Mouse (Mus musculus) layer of hippocampus, adult 9-11 months (tissue): ENCODE measurements around the gene Kiz.

Experiments
- DNase-seq: peaks from one replicate; pipeline ENCODE4 v3.0.0; 2022

Gene Kiz

DNA sequence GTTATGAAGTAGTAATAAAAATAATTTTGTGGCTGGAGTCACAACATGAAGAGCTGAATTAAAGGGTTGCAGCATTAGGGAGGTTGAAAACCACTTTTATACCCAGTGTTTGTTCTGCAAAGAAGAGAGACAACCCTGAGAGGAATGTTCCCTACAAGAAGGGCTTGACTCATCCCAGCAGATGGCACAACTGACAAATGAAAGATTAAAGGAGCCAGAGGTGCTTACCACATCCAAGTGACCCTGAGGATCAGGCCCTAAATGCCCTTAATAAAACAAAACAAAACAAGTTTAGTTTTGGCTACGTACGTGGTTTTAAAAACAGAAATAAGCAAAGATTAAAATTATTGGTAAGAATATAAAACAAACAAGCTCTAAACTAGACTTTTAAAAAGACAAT, 129.2 kb downstream of the Kiz start:
- no peak for DNase-seq

DNA sequence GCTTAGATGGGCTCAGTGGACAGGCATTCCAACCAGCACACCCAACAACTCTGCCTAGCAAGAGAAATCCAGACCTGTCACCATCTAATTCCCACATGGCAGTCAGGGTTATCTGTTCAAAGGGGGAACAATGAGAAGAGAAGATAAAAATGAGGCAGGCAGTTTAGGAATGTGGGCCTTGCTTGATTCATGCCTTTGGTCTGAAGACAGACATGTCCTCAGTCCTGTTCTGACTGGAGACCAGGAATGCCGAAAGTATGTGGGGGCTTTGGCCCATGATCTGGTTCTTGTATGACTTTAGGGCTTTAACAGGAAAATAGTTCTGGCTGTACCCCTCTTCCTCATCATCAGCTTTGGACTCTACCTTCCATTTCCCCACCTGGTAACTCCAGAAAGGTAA, 130.1 kb downstream of the Kiz start:
- no peak for DNase-seq

DNA sequence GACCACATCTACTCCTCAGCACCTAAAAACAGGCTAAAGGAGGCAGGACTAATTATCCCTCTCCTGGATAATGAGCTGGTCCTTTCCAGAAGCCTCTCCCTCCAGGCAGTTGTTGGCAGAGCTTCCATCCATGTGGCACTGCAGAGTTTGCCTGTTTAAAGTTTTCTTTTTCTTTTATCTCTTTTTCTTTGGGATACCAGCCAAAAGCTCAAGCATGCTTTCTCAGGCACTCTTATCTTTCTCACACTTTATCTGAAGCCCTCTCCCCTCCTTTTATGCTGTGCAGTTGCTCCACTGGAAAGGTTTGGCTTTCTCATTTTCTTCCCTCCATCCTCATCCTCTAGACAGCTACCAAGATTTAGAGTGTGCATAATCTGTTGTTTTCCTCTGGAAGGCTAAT, 130.8 kb downstream of the Kiz start:
- DNase-seq: no peak

DNA sequence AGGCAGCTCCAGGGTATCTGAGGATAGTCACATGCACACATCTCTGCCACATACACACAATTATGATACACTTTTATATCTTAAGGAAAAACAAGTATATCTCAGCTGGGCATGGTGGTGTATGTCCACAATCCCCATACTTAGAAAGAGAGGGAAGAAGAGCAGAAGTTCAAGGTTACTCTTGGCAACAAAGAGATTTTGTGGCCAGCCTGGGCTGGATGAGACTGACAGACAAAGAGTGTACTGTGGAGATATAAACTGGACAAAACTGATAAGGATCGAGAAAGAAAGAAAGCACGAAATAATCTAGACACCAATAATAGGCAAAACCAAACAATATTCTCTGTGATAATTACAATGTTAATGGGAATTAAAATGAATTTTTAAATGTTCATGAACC, 151.6 kb downstream of the Kiz start:
- DNase-seq: no peak

DNA sequence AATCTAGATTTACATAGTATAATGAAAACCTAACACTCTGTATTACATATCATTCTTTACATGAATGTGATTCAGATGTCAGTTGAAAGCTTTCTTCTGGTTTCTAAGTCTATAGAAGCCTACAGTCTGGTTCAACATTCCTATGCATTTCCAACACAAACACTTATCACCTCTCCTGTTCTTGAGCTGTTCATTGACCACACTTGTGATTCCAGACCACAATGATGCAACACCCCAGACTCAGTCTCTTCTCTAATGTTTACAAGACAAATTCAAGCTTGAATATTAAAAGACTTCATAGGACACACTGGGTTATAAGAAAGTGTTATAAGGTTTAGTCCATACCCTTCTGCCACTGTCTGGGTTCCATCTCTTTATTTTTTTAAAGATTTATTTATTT, 153.4 kb downstream of the Kiz start:
- DNase-seq: no peak

DNA sequence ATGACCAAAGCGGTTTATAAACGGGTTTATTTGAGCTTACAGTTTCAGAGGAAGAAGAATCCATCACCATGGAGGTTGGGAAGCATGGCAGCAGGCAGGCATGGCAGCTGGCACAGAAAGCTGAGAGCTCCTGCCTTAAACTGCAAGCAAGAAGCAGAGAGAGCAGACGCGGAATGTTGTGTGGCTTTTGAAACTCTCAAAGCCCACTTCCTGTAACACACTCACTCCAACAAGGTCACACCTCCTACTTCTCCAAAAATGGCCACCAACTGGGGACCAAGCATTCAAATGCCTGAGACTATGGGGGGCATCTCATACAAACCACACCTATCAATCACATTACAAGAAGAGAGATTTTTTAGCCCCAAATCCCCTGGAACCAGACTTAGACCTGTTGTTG, 154.5 kb downstream of the Kiz start:
- DNase-seq: no peak

DNA sequence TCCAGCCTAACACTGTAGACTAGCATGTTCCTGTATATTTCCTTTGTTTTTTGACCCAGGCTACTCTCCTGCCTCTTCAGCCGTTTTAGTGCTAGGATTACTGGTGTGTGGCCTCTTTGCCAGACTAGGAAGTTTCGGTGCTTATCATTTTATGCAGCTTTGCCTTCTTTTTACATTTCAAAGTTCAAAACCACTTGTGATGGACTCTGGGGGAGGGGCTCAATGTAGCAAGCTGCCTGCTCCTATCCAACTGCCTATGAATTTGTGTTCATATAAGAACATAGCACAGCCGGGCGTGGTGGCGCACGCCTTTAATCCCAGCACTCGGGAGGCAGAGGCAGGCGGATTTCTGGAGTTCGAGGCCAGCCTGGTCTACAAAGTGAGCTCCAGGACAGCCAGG, 155.3 kb downstream of the Kiz start:
- DNase-seq: no peak

DNA sequence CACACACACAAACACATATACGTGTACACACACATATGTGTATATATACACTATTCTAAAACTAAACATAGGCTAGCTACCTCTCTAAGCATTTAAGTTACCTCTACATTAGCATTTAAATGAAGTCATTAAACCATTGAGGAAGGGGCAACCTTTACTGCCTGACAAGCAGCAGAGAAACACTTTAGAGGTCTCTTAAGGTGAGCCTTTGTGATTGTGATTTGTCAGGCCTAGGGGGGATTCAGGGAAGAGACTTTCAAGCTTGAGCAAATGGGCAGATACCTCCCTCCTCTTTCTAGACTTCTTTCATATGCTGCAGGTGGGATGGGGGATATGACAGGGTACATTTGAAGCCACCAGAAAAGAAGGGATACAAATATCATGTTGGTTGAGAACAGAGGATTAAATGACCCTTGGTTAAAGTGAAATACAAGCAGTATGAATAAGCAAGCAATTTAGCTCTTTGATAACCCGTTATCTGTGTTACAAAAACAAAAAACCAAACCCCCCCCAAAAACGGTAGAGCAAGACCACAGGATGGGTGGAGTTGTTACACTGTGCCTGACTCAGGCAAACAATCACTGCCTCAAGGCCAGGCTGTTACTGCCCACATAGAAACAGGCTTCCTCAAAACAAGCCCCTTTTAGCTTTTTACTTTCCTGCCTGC, 155.9 kb downstream of the Kiz start:
- no peak for DNase-seq

DNA sequence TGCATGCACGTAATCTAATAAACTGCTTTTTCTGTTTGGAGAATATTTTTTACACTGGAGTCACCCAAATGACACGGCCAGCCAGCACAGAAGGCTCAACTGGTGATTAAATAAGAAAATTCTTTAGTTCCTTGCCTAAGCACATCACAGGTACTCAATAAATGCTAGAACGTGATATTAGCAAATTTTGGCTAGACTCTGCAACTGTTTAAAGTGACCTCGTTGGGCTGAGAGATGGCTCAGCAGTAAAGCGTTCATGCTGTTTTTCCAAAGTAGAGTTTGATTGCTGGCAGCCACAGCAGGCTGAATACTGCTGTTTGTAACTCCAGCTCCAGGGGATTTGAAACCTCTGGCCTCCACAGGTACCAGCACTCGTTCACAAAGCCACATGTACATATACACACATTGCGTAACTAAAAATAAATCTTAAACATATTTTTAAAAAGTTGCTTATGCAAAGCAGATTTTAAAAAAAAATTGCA, 156.5 kb downstream of the Kiz start:
- DNase-seq: peak; percentile 5

DNA sequence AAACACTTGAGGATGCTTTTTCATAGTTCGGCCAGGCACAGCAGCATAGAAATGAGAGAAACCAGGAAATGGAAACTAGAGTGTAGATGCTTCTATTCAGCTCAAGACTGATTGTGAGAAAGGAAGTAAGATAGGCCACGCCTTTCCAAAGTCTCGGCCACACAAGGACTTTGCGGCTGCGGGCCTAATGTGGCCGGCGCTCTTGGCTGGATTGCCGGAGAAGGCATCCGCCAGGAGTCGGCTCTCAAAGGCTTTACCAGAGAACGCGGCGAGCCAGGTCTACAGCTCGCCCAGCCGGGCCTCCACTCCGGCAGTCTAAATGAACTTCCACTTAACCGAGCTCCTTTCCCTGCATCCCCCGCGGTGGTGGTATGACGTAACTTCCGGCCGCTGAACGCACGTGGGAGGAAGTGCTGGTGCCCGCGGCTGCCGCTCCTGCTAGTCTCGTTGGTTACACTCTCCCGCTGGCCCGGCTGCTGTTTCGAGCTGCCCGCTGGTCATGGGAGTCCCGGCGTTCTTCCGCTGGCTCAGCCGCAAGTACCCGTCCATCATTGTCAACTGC, 157.0 kb downstream of the Kiz start, which contains the start of gene Xrn2:
TSS of gene Xrn2 (plus strand) at position 374 of the 562 bp plus-strand sequence.
- DNase-seq: peak; percentile 96

DNA sequence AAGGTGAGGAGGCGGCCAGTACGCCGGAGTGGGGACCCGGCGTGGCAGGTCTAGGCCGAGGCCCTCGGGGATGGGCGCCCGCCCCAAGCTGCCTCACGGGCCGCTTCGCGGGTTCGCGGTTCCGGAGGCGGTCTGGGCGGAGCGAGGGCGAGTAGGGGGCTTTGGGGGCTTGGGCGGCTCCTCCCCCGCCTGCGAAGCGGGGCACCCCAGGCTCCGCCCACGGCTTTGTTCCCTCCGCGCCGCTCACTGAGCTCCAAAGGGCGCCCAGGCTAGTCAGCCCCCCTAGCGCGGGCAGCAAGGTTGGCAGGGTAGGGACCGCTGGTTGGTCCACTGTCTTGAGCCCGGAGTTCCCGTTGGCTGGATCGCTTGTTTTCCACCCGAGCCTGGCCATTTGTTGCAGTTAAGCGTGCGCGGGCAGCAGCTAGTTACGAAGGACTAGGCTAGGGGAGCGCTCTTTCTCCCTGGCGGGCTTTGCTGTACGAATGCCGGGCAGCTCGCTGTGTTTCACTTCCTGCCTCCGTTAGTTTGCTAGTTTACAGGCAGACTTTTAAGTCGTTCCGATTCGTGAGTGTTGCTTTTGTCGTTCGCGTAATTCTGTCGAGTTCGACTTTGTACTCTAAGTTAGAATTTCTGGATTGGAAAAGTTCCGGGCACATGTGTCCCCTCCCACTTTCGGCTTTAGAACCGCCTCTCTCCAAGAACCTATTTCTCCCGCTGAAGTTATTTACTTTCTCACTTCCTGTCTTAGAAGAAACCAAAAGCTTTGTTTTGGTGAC, 157.7 kb downstream of the Kiz start:
- peak; percentile 64 for DNase-seq

DNA sequence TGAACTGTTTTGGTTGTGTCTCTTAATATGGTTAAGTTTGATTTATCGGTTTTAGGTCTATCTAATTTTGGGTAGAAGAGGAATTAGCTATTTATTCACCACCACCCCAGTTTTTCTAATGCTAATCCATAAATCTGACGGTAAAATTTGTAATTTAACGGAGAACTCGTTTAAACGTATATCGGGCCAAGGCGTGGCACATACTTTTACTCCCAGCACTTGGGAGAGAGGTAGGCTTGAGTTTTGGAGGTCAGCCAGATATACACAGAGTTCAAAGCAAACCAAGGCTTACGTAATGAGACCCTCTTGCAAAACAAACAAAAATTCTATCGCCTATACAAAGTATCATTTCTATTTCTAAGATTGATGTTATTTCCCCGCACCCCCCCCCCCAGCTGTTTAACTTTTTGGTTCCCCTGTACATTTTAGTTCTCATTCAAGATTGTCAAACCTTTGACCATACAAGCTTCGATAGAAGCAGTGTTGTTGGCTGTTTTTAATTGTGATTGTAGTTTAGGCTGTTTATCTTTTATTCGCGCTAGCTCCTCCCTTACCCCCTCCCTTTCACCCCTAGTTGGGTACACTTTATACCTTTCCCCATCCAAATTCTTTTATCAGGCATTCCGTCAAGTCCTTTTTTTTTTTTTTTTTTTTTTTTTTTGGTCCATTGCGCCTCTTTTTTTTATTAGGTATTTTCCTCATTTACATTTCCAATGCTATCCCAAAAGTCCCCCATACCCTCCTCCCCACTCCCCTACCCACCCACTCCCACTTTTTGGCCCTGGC, 158.6 kb downstream of the Kiz start:
- DNase-seq: no peak
